Mouse (Mus musculus) E14TG2a.4 (cell line): ENCODE measurements around the gene Lrrn4.

Source experiments
- CTCF ChIP-seq: conservative IDR thresholded peaks from 2 replicates; pipeline ENCODE4 v1.5.1; 2014; ENCODE audit warnings: low read length
- NANOG ChIP-seq: IDR thresholded peaks from 2 replicates; pipeline ENCODE4 v1.6.1; 2014; ENCODE audit warnings: borderline replicate concordance, low read length, mixed read lengths

- TF ChIP-seq CTCF (no peak), NANOG (no peak)
Observed at GRCm38 (mm10) chr2:132870286-132870685, 10.4 kb downstream of the Lrrn4 start.
